Mouse (Mus musculus): Measurements from ENCODE around the gene Otop2. TPM values are rescaled to one million over a fixed set of nuclear protein-coding genes. Genes with fewer than 3 reads are reported as not detected.

The Otop2 gene
- polyA plus RNA-seq, 1 experiment from 2014 or later = 0.90 TPM

DNA sequence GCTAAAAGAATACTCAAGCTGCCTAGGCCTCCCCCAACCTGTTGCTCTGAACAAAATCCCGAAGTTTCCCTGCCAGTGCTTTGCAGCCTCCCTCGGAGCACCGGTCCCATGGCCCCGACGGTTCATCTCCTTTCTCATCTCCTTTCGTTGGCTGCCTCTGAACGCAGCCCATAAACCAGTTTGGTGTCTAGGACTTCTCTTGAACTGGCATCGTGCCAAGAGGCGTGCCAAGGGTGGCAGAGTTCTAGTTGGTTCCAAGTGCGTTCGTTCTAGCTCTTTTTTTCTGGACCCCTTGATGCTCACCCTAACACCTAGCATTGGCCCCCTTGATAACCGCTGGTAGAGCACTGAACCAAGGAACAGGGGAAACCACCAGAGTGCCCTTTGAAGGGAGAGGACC is 28.3 kb downstream of the Otop2 start:
- WGBS = 50% methylated on average over 12 of the region's 12 CpGs

DNA sequence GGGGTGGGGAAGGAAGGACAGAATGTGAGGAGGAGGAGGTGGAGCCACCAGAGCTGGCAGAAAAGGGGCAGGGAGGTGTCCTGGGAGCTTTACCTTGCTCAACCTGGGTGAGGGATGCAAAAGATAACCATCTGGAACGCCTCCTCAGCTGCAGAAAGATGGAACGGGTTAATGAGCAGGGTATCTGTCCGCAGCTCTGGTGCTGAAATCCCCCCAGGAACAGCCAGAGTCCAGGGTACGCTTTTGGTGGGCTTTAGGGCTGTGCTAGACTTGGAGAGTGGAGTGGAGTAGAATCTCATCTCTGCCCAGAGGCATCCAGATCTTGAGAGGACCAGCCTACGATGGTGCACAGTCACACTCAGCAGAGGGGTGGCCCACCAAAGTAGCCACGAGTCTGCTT is 29.2 kb downstream of the Otop2 start:
- no peak overlapping the region for H3K9ac ChIP-seq

More for the DNA sequence above, 28.3 kb downstream of the Otop2 start:
- H3K27me3 ChIP-seq (replicated peaks) = peaks cover 53% of the 10 kb centered on the region
- no peak overlapping the region for H3K27ac ChIP-seq
- H3K36me3 ChIP-seq = no peaks in the 10 kb centered on the region
- H3K4me2 ChIP-seq = peak overlapping the region; percentile 49
- no peak for ATAC-seq (ENCODE audit: insufficient read depth, low FRiP score, low read depth)
- no peaks in the 10 kb centered on the region for H3K9me3 ChIP-seq
- 0 out of 2 replicates have a peak overlapping the region, but pooled peaks have one; percentile 3 for H3K4me3 ChIP-seq (replicated peaks)
- H3K9ac ChIP-seq = no peak overlapping the region
- peaks cover 12% of the 10 kb centered on the region for H3K4me1 ChIP-seq

DNA sequence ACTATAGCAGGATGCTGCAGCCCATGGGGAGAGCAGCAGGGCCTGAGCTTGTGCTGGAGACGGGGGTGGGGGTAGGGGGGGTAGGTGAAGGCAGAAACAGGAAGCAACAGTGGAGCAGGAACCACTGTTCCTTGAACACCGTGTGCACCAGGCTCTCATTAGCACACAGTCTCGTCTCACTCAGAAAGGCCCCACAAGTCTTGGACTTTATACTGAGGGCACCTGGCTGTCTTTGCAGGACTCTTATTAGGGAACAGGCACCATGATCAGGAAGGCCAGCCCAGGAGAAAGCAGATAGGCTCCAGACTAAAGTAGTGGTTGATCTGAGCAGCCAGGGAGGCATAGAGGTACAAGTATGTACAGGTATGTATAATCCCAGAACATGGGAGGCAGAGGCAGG is 30.4 kb downstream of the Otop2 start:
- H3K36me3 ChIP-seq = no peaks in the 10 kb centered on the region
- H3K4me3 ChIP-seq (replicated peaks) = no peak overlapping the region
- peaks cover 12% of the 10 kb centered on the region for H3K4me1 ChIP-seq
- H3K27ac ChIP-seq = no peak overlapping the region
- no peak overlapping the region for H3K4me2 ChIP-seq
- H3K9ac ChIP-seq = no peak overlapping the region
- H3K27me3 ChIP-seq (replicated peaks) = peaks cover 44% of the 10 kb centered on the region
- H3K9me3 ChIP-seq = no peaks in the 10 kb centered on the region
- 51% methylated on average over 3 of the region's 3 CpGs for WGBS
- no peak for ATAC-seq (ENCODE audit: insufficient read depth, low FRiP score, low read depth)

More for the DNA sequence above, 29.2 kb downstream of the Otop2 start:
- 15% methylated on average over 6 of the region's 6 CpGs for WGBS
- Histone ChIP-seq H3K4me2 (no peak overlapping the region), H3K4me1 (peaks cover 12% of the 10 kb centered on the region), H3K36me3 (no peaks in the 10 kb centered on the region), H3K27ac (no peak overlapping the region), H3K9me3 (no peaks in the 10 kb centered on the region), H3K4me3 (replicated peaks) (no peak overlapping the region), H3K27me3 (replicated peaks) (peaks cover 51% of the 10 kb centered on the region)
- ATAC-seq (ENCODE audit: insufficient read depth, low FRiP score, low read depth) = no peak

DNA sequence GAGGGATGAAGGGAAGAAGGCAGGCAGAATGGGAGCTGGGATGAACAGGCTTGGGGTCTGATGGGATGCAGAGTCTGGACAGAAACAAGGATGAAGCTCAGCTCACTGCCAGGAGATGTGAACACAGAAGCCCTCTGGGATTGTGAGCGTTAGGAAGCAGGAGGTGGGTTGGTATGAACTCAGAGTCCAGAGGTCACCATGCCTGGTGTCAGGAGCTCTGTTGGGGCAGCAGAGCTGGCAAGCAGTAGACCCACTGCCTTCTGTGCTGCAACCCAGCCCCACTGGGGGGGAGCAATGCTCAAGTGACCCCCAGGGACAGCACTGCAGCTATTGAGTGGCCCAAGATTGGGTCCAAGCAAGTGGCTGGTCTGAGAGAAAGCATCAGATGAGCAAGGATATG is 30.9 kb downstream of the Otop2 start:
- Histone ChIP-seq H3K36me3 (no peaks in the 10 kb centered on the region), H3K9ac (no peak overlapping the region), H3K9me3 (no peaks in the 10 kb centered on the region), H3K4me2 (no peak overlapping the region), H3K27ac (no peak overlapping the region), H3K4me3 (replicated peaks) (no peak overlapping the region), H3K27me3 (replicated peaks) (peaks cover 43% of the 10 kb centered on the region), H3K4me1 (peaks cover 12% of the 10 kb centered on the region)
- 71% methylated on average over 1 of the region's 1 CpGs for WGBS
- no peak for ATAC-seq (ENCODE audit: insufficient read depth, low FRiP score, low read depth)

DNA sequence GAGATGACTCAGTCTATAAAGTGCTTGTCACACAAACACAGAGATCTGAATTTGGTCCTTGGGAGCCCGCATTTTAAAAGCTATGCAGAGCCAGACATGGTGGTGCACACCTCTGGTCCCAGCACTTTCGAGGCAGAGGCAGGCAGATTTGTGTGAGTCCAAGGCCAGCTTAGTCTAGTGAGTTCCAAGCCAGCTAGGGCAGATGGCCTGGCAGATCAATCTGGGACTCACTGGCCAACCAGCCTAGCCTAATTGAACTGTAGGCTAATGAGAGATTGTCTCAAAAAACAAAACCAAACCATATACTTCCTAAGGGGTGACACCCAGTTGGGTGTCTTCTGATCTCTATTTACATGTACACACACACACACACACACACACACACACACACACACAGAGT is 34.3 kb downstream of the Otop2 start:
- no peak overlapping the region for H3K4me3 ChIP-seq (replicated peaks)

DNA sequence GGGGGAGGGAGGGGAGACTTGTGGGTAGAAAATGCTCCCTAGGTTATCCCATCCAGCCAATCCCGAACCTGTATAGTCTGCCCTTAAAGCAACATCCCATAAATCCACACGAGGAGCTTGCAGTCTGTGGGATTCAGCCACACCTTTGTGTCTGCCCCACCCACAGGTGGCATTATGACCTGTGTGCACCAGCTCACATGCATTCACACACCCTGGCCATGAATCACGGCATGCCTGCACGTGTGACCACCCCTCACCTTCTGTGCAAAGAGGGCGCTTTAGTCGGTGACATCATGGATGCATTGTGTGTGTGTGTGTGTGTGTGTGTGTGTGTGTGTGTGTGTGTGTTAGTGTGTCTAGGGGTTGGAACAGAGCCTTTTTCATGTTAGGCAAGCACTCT is 34.9 kb downstream of the Otop2 start:
- Histone ChIP-seq H3K27ac (no peak overlapping the region), H3K36me3 (no peaks in the 10 kb centered on the region), H3K4me1 (peaks cover 18% of the 10 kb centered on the region), H3K9ac (no peak overlapping the region), H3K4me2 (no peak overlapping the region), H3K9me3 (no peaks in the 10 kb centered on the region), H3K4me3 (replicated peaks) (no peak overlapping the region), H3K27me3 (replicated peaks) (peaks cover 13% of the 10 kb centered on the region; the same call in 1 of the 2 replicates)
- WGBS = 58% methylated on average over 6 of the region's 6 CpGs
- no peak for ATAC-seq (ENCODE audit: insufficient read depth, low FRiP score, low read depth)

More for the DNA sequence above, 34.3 kb downstream of the Otop2 start:
- Histone ChIP-seq H3K27ac (no peak overlapping the region), H3K9ac (no peak overlapping the region), H3K36me3 (no peaks in the 10 kb centered on the region), H3K9me3 (no peaks in the 10 kb centered on the region), H3K4me2 (no peak overlapping the region), H3K27me3 (replicated peaks) (peaks cover 14% of the 10 kb centered on the region), H3K4me1 (peaks cover 12% of the 10 kb centered on the region)
- 57% methylated on average over 2 of the region's 2 CpGs for WGBS
- ATAC-seq (ENCODE audit: insufficient read depth, low FRiP score, low read depth) = no peak

DNA sequence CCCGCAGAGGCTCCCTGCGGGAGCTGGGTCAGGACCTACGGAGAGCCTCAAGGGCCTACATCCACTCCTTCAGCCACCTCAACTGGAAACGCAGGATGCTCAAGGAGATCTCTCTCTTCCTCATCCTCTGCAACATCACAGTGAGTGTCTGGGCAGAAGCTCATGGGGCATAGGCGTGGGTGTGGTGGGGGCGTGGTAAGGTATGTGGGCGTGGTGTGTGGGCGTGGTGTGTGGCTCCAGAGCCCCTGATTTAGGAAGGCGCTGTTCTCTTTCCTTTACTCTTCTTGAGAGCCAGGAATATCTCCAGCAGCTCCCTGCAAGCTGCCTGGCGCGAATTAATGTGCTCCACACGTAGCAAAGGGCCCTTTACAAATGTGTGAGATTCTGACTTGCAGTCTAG is 38.0 kb downstream of the Otop2 start:
- Histone ChIP-seq H3K4me2 (no peak overlapping the region), H3K27ac (no peak overlapping the region), H3K9me3 (no peaks in the 10 kb centered on the region), H3K36me3 (no peaks in the 10 kb centered on the region), H3K9ac (no peak overlapping the region), H3K4me1 (peaks cover 23% of the 10 kb centered on the region), H3K4me3 (replicated peaks) (no peak overlapping the region), H3K27me3 (replicated peaks) (peaks cover 8% of the 10 kb centered on the region; the same call in 1 of the 2 replicates)
- 19% methylated on average over 12 of the region's 12 CpGs for WGBS
- no peak for ATAC-seq (ENCODE audit: insufficient read depth, low FRiP score, low read depth)

DNA sequence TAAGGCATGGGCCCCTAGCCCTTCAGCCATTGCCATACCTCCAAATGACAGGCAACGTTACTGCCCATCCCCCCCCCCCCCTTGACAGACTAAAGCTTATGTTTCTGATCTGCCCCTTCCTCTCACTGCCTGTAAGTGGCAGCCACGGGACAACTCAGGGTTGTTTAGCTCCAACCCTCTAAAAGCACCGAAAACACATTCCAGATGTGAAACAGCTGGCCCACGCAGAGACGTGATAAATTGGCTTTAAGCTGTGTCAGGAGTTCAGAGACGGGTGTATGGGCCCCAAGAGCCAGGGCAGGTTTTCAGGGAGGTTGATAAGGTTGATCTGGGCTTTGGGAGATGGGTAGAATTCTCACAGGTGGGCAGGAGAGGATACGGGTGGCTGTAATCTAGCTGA is 38.6 kb downstream of the Otop2 start:
- Histone ChIP-seq H3K36me3 (no peaks in the 10 kb centered on the region), H3K4me1 (peaks cover 23% of the 10 kb centered on the region), H3K9ac (no peak overlapping the region), H3K9me3 (no peaks in the 10 kb centered on the region), H3K27ac (no peak overlapping the region), H3K4me3 (replicated peaks) (no peak overlapping the region), H3K27me3 (replicated peaks) (peaks cover 8% of the 10 kb centered on the region; the same call in 1 of the 2 replicates), H3K4me2 (no peak overlapping the region)
- no peak for ATAC-seq (ENCODE audit: insufficient read depth, low FRiP score, low read depth)
- 18% methylated on average over 7 of the region's 7 CpGs for WGBS

DNA sequence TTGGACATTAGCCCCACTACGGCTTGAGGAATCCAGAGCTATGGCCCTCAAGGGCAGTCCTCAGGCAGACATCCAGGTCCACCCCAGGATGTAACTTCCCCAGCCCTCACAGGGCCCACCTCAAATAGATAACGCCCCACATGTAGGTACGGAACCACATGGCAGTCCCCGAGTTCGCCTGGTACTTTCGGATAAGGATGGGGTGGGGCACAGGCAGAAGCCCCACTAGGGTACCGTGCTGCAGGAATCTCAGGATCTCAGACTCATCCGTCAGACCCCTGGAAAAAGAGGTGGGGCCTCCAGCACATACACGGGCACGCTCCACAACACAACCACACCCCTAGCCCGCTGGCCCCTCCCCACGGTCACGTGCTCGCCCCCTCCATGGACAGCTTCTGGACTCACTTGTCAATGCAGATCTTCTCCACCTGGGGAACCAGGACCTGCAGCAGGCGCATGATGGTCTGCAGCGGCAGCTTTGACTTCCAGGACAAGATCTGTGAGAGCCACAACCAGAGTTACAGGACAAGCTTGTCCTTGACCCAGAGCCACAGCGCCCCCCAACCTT is 41.8 kb downstream of the Otop2 start:
- no peak overlapping the region for H3K9ac ChIP-seq
- no peak for ATAC-seq (ENCODE audit: insufficient read depth, low FRiP score, low read depth)

DNA sequence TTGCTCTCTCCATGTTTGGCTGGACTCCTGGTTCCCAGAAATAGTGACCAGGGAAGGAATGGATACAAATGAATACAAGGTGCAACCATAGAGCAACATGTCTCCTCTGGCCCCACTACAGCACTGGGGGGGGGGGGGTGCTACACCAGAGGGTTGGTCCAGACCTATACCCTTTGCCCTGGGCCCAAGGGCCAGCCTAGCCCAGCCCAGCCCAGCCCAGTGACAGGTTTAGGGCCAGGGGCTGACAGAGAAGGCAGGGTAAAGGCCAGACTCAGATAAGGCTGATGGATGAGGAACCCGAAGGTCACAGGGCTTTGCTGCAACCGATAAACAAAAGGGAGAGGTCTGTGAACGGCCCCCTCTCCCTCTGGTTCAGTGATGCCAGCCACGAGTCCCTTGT is 43.0 kb downstream of the Otop2 start:
- H3K36me3 ChIP-seq = 0 out of 2 replicates have a peak, but pooled peaks cover 4% of the 10 kb centered on the region
- H3K27me3 ChIP-seq (replicated peaks) = peaks cover 7% of the 10 kb centered on the region
- peaks cover 22% of the 10 kb centered on the region for H3K4me1 ChIP-seq
- 27% methylated on average over 4 of the region's 4 CpGs for WGBS
- no peaks in the 10 kb centered on the region for H3K9me3 ChIP-seq
- no peak for ATAC-seq (ENCODE audit: insufficient read depth, low FRiP score, low read depth)
- H3K4me2 ChIP-seq = no peak overlapping the region
- no peak overlapping the region for H3K4me3 ChIP-seq (replicated peaks)
- no peak overlapping the region for H3K27ac ChIP-seq
- no peak overlapping the region for H3K9ac ChIP-seq

More for the DNA sequence above, 41.8 kb downstream of the Otop2 start:
- H3K9me3 ChIP-seq = no peaks in the 10 kb centered on the region
- peaks cover 23% of the 10 kb centered on the region for H3K4me1 ChIP-seq
- no peak overlapping the region for H3K27ac ChIP-seq
- H3K4me3 ChIP-seq (replicated peaks) = no peak overlapping the region
- H3K36me3 ChIP-seq = 0 out of 2 replicates have a peak, but pooled peaks cover 4% of the 10 kb centered on the region
- peaks cover 8% of the 10 kb centered on the region for H3K27me3 ChIP-seq (replicated peaks)
- no peak overlapping the region for H3K4me2 ChIP-seq
- 37% methylated on average over 17 of the region's 17 CpGs for WGBS

DNA sequence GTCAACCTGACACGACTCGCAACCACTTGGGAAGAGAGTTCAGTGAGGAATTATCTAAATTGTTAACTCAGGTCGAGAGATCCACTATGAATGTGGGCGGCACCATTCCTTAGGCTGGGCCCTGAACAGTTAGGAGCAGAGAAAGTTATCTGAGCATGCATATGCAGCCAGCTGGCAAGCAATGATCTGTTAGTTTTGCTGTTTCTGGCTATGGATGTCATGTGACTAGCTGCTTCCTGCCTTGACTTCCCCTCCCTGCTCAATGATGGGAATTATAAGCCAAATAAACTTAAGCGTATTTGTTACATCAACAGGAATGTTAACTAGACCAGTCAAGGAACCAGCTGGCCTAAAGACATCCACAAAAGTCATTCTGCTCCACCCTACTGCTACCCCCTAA is 46.4 kb downstream of the Otop2 start:
- peaks cover 5% of the 10 kb centered on the region; the same call in 1 of the 2 replicates for H3K27me3 ChIP-seq (replicated peaks)
- H3K9ac ChIP-seq = no peak overlapping the region
- H3K4me3 ChIP-seq (replicated peaks) = no peak overlapping the region
- H3K4me1 ChIP-seq = no peaks in the 10 kb centered on the region
- no peak overlapping the region for H3K27ac ChIP-seq
- ATAC-seq (ENCODE audit: insufficient read depth, low FRiP score, low read depth) = no peak
- no peaks in the 10 kb centered on the region for H3K9me3 ChIP-seq
- H3K36me3 ChIP-seq = 0 out of 2 replicates have a peak, but pooled peaks cover 4% of the 10 kb centered on the region
- H3K4me2 ChIP-seq = no peak overlapping the region
- WGBS = 87% methylated on average over 5 of the region's 5 CpGs

DNA sequence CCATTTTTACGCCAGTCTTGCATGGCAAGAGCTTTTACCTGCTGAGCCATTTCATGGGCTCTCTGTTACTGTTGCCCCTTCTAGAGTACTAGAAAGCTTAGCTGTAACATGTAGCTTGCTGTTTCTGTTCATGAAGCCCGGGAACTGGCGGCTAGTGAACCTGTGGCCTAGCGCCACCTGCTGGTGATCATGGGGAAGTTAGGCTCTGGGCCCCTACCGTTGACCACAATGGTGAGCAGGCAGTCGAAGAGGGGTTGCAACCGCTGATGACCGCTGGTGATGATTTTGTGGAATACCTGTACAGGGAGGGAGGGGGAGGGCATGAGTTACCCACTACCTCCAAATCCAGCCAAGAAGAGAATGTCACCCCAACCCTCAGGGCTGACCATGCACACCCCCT is 47.2 kb downstream of the Otop2 start:
- 0 out of 2 replicates have a peak, but pooled peaks cover 4% of the 10 kb centered on the region for H3K36me3 ChIP-seq
- H3K4me2 ChIP-seq = no peak overlapping the region
- no peak overlapping the region for H3K9ac ChIP-seq
- peaks cover 7% of the 10 kb centered on the region for H3K4me1 ChIP-seq
- no peak overlapping the region for H3K27ac ChIP-seq
- H3K27me3 ChIP-seq (replicated peaks) = peaks cover 5% of the 10 kb centered on the region; the same call in 1 of the 2 replicates
- H3K9me3 ChIP-seq = no peaks in the 10 kb centered on the region
- ATAC-seq (ENCODE audit: insufficient read depth, low FRiP score, low read depth) = no peak
- no peak overlapping the region for H3K4me3 ChIP-seq (replicated peaks)
- WGBS = 9% methylated on average over 8 of the region's 8 CpGs
